Mouse (Mus musculus): ENCODE measurements around the gene Dnmt3c. TPM values are rescaled to one million over a fixed set of nuclear protein-coding genes. Genes with fewer than 3 reads are reported as not detected.
"Not testable (repeated sequence)": the region's sequence is repeated elsewhere in the genome, so short reads cannot be mapped to it uniquely, and the experiment has no call there.

Dnmt3c gene
- polyA plus RNA-seq, 1 experiment from 2014 or later = not detected

- H3K36me3 ChIP-seq (ENCODE audit: control insufficient read depth, insufficient read depth, low read length) = no peaks in the 10 kb centered on the region
- no peak overlapping the region for H3K4me3 ChIP-seq (ENCODE audit: low read depth, low read length)
- no peak overlapping the region for H3K9ac ChIP-seq (ENCODE audit: low read length)
- DNase-seq (ENCODE audit: low spot score, missing footprints) (peak; percentile 81), ATAC-seq (ENCODE audit: low FRiP score) (no peak)
- H3K27me3 ChIP-seq (ENCODE audit: control insufficient read depth, insufficient read depth, low read length) = no peaks in the 10 kb centered on the region
- no peak overlapping the region for H3K27ac ChIP-seq (ENCODE audit: low read depth, low read length)
- peaks cover 3% of the 10 kb centered on the region; the same call in 1 of the 2 replicates for H3K4me1 ChIP-seq (ENCODE audit: control insufficient read depth, insufficient read depth, low read length)
- no peaks in the 10 kb centered on the region for H3K9me3 ChIP-seq (ENCODE audit: control insufficient read depth, low read length)
- no peak overlapping the region for H3K4me2 ChIP-seq
- WGBS = 49% methylated on average over 6 of the region's 6 CpGs
Measured at GRCm38 (mm10) chr2:153703389-153703788, 6.9 kb downstream of the Dnmt3c start.

DNA sequence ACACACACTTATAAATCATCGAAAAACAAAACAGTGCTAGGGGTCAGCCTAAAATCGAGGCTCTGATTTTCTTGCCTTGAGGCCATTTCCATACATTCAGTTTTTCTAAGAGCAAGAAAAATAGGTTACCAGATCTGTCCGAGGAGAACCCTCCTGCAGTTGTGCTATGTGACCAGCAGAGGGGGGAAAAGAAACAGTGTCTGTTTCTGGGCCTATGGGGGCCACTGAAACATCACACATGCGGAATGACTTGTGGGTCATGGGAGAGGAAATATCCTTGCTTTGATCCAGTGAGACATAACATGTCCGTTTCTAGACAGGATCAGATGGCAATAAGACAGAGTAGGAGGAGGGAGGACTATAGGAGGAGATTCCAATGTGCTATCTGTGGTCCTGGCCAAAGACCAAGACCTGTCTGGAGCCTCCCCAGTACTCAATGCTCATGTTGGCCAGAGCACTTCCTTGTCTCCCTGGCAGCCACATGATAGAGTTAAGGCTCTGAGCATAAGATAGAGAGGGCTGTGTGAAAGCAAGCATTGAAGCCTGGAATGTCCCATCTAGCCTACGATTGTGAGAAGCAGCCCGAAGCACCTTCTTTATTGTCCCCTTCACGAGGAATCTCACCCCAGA, 14.4 kb downstream of the Dnmt3c start:
- 57% methylated on average over 8 of the region's 8 CpGs for WGBS
- Histone ChIP-seq H3K27me3 (ENCODE audit: control insufficient read depth, insufficient read depth, low read length) (no peaks in the 10 kb centered on the region), H3K4me1 (ENCODE audit: control insufficient read depth, insufficient read depth, low read length) (no peaks in the 10 kb centered on the region), H3K36me3 (ENCODE audit: control insufficient read depth, insufficient read depth, low read length) (no peaks in the 10 kb centered on the region), H3K4me2 (no peak overlapping the region), H3K9me3 (ENCODE audit: control insufficient read depth, low read length) (no peaks in the 10 kb centered on the region), H3K27ac (ENCODE audit: low read depth, low read length) (no peak overlapping the region), H3K4me3 (ENCODE audit: low read depth, low read length) (no peak overlapping the region), H3K9ac (ENCODE audit: low read length) (no peak overlapping the region)
- no peak for ATAC-seq (ENCODE audit: low FRiP score)
- DNase-seq (ENCODE audit: low spot score, missing footprints) = peak; percentile 86

GRCm38 (mm10) chr2:153712646-153713091, 16.2 kb downstream of the Dnmt3c start:
- Histone ChIP-seq H3K36me3 (ENCODE audit: control insufficient read depth, insufficient read depth, low read length) (no peaks in the 10 kb centered on the region), H3K9ac (ENCODE audit: low read length) (no peak overlapping the region), H3K4me1 (ENCODE audit: control insufficient read depth, insufficient read depth, low read length) (no peaks in the 10 kb centered on the region), H3K9me3 (ENCODE audit: control insufficient read depth, low read length) (no peaks in the 10 kb centered on the region), H3K4me2 (no peak overlapping the region), H3K27me3 (ENCODE audit: control insufficient read depth, insufficient read depth, low read length) (no peaks in the 10 kb centered on the region), H3K27ac (ENCODE audit: low read depth, low read length) (peak overlapping the region; percentile 3; the same call in 1 of the 2 replicates), H3K4me3 (ENCODE audit: low read depth, low read length) (no peak overlapping the region)
- no peak for ATAC-seq (ENCODE audit: low FRiP score)
- peak; percentile 37 for DNase-seq (ENCODE audit: low spot score, missing footprints)
- 17% methylated on average over 3 of the region's 3 CpGs for WGBS

DNA sequence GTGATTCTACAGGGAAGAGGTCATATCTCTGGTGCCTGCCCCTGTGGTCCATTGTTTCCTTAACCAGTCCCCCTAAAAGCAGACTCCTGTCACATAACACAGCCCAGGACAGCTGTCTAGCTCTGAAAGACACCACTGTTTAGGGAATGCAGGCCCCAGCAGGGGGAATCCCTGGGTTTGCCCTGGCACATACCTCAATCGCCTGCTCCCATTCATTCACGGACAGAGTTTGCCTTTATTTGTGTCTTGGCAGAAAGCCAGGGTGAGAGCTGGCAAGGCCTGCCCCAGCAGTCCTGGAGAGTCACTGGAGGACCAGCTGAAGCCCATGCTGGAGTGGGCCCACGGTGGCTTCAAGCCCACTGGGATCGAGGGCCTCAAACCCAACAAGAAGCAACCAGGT, 16.8 kb downstream of the Dnmt3c start:
- no peaks in the 10 kb centered on the region for H3K9me3 ChIP-seq (ENCODE audit: control insufficient read depth, low read length)
- no peaks in the 10 kb centered on the region for H3K4me1 ChIP-seq (ENCODE audit: control insufficient read depth, insufficient read depth, low read length)
- H3K9ac ChIP-seq (ENCODE audit: low read length) = no peak overlapping the region
- H3K36me3 ChIP-seq (ENCODE audit: control insufficient read depth, insufficient read depth, low read length) = no peaks in the 10 kb centered on the region
- WGBS = 41% methylated on average over 4 of the region's 4 CpGs
- DNase-seq (ENCODE audit: low spot score, missing footprints) (peak; percentile 81), ATAC-seq (ENCODE audit: low FRiP score) (0 out of 2 replicates have a peak, but pooled peaks have one; percentile 30)
- H3K27ac ChIP-seq (ENCODE audit: low read depth, low read length) = no peak overlapping the region
- no peak overlapping the region for H3K4me2 ChIP-seq
- H3K4me3 ChIP-seq (ENCODE audit: low read depth, low read length) = no peak overlapping the region
- H3K27me3 ChIP-seq (ENCODE audit: control insufficient read depth, insufficient read depth, low read length) = no peaks in the 10 kb centered on the region

DNA sequence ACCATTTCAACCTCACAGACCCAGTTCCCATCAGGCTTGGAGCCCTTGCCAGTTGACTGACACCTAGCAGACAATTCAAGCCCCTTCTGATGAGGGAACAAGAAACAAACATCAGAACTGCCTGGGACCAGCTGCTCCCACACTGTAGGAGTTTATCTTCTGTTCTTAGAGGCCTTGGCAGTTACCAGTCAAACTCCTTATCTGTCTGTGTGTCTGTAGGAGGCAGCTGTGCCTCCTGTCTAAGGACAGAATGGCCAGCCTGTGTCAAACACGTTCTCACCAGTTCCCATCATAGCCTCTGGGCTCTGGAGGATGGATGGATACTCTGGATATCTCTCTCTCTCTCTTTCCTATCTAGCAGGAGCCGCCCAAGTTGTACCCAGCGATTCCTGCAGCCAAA, 21.4 kb downstream of the Dnmt3c start:
- not testable (repeated sequence) for H3K27me3 ChIP-seq (ENCODE audit: control insufficient read depth, insufficient read depth, low read length); H3K4me1 ChIP-seq (ENCODE audit: control insufficient read depth, insufficient read depth, low read length); H3K4me3 ChIP-seq (ENCODE audit: low read depth, low read length); ATAC-seq (ENCODE audit: low FRiP score); H3K36me3 ChIP-seq (ENCODE audit: control insufficient read depth, insufficient read depth, low read length); H3K9me3 ChIP-seq (ENCODE audit: control insufficient read depth, low read length); DNase-seq (ENCODE audit: low spot score, missing footprints); H3K4me2 ChIP-seq; H3K9ac ChIP-seq (ENCODE audit: low read length); H3K27ac ChIP-seq (ENCODE audit: low read depth, low read length)
- WGBS = 78% methylated on average over 3 of the region's 3 CpGs

GRCm38 (mm10) chr2:153723098-153723497, 26.6 kb downstream of the Dnmt3c start:
- H3K9ac ChIP-seq (ENCODE audit: low read length) = no peak overlapping the region
- no peak overlapping the region for H3K4me3 ChIP-seq (ENCODE audit: low read depth, low read length)
- no peaks in the 10 kb centered on the region for H3K36me3 ChIP-seq (ENCODE audit: control insufficient read depth, insufficient read depth, low read length)
- H3K4me1 ChIP-seq (ENCODE audit: control insufficient read depth, insufficient read depth, low read length) = no peaks in the 10 kb centered on the region
- ATAC-seq (ENCODE audit: low FRiP score) = no peak
- 85% methylated on average over 1 of the region's 1 CpGs for WGBS
- no peak overlapping the region for H3K4me2 ChIP-seq
- DNase-seq (ENCODE audit: low spot score, missing footprints) = no peak
- no peak overlapping the region for H3K27ac ChIP-seq (ENCODE audit: low read depth, low read length)
- H3K9me3 ChIP-seq (ENCODE audit: control insufficient read depth, low read length) = no peaks in the 10 kb centered on the region
- no peaks in the 10 kb centered on the region for H3K27me3 ChIP-seq (ENCODE audit: control insufficient read depth, insufficient read depth, low read length)

- H3K27ac ChIP-seq (ENCODE audit: low read depth, low read length) = no peak overlapping the region
Measured at GRCm38 (mm10) chr2:153724424-153724823, 28.0 kb downstream of the Dnmt3c start.

DNA sequence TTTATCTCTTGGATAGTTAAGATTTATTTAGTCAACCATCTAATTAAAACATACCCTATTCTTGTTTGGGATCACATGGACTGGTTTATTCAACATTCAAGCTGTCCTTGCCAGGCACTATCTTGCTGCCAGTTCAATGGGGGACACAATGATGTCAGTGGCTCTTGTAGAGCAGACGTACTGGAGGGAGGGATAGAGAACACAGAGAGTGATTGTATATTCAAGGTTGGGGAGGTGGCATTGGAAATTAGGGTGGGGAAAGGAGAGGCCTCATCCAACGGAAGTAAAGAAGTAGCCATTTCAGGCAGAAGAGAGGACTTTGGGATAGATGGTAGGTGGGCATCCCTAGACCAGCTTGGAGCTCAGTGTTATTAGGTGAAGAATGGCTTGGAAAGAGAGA, 28.4 kb downstream of the Dnmt3c start:
- Histone ChIP-seq H3K27ac (ENCODE audit: low read depth, low read length) (no peak overlapping the region), H3K9me3 (ENCODE audit: control insufficient read depth, low read length) (no peaks in the 10 kb centered on the region), H3K9ac (ENCODE audit: low read length) (no peak overlapping the region), H3K4me3 (ENCODE audit: low read depth, low read length) (no peak overlapping the region), H3K4me1 (ENCODE audit: control insufficient read depth, insufficient read depth, low read length) (no peaks in the 10 kb centered on the region), H3K4me2 (no peak overlapping the region), H3K36me3 (ENCODE audit: control insufficient read depth, insufficient read depth, low read length) (no peaks in the 10 kb centered on the region), H3K27me3 (ENCODE audit: control insufficient read depth, insufficient read depth, low read length) (no peaks in the 10 kb centered on the region)
- 83% methylated on average over 2 of the region's 2 CpGs for WGBS
- no peak for DNase-seq (ENCODE audit: low spot score, missing footprints)
- ATAC-seq (ENCODE audit: low FRiP score) = no peak

More at GRCm38 (mm10) chr2:153724424-153724823, 28.0 kb downstream of the Dnmt3c start:
- Histone ChIP-seq H3K4me1 (ENCODE audit: control insufficient read depth, insufficient read depth, low read length) (no peaks in the 10 kb centered on the region), H3K36me3 (ENCODE audit: control insufficient read depth, insufficient read depth, low read length) (no peaks in the 10 kb centered on the region), H3K4me3 (ENCODE audit: low read depth, low read length) (no peak overlapping the region), H3K4me2 (no peak overlapping the region), H3K27me3 (ENCODE audit: control insufficient read depth, insufficient read depth, low read length) (no peaks in the 10 kb centered on the region), H3K9me3 (ENCODE audit: control insufficient read depth, low read length) (no peaks in the 10 kb centered on the region), H3K9ac (ENCODE audit: low read length) (no peak overlapping the region)
- no peak for ATAC-seq (ENCODE audit: low FRiP score)
- DNase-seq (ENCODE audit: low spot score, missing footprints) = no peak
- 91% methylated on average over 2 of the region's 2 CpGs for WGBS

GRCm38 (mm10) chr2:153725291-153725690, 28.8 kb downstream of the Dnmt3c start:
- ATAC-seq (ENCODE audit: low FRiP score) (no peak), DNase-seq (ENCODE audit: low spot score, missing footprints) (no peak)
- WGBS = 93% methylated on average over 4 of the region's 4 CpGs

More at GRCm38 (mm10) chr2:153725291-153725690, 28.8 kb downstream of the Dnmt3c start:
- no peak overlapping the region for H3K4me3 ChIP-seq (ENCODE audit: low read depth, low read length)
- no peak overlapping the region for H3K4me2 ChIP-seq
- no peaks in the 10 kb centered on the region for H3K36me3 ChIP-seq (ENCODE audit: control insufficient read depth, insufficient read depth, low read length)
- H3K27me3 ChIP-seq (ENCODE audit: control insufficient read depth, insufficient read depth, low read length) = no peaks in the 10 kb centered on the region
- no peak overlapping the region for H3K9ac ChIP-seq (ENCODE audit: low read length)
- H3K27ac ChIP-seq (ENCODE audit: low read depth, low read length) = no peak overlapping the region
- no peaks in the 10 kb centered on the region for H3K9me3 ChIP-seq (ENCODE audit: control insufficient read depth, low read length)
- no peaks in the 10 kb centered on the region for H3K4me1 ChIP-seq (ENCODE audit: control insufficient read depth, insufficient read depth, low read length)
